Mouse (Mus musculus): ENCODE measurements around the gene Acod1. TPM values are rescaled to one million over a fixed set of nuclear protein-coding genes. Genes with fewer than 3 reads are reported as not detected.

Acod1 gene
- polyA plus RNA-seq, 1 experiment, result 0.86 TPM

- WGBS, result 92% methylated on average over 13 of the region's 13 CpGs
- H3K27ac ChIP-seq (ENCODE audit: control insufficient read depth, insufficient read depth, low read length), result no peak overlapping the region
- DNase-seq, result no peak
- H3K4me3 ChIP-seq (ENCODE audit: control insufficient read depth, insufficient read depth, low read length), result no peak overlapping the region
- H3K36me3 ChIP-seq (ENCODE audit: control insufficient read depth, insufficient read depth, low read length), result no peaks in the 10 kb centered on the region
- no peaks in the 10 kb centered on the region for H3K27me3 ChIP-seq (ENCODE audit: control insufficient read depth, insufficient read depth, low read length)
- TF ChIP-seq CTCF (IDR thresholded peaks at IDR 0.05; ENCODE audit: borderline replicate concordance, control insufficient read depth, extremely low read depth, insufficient read depth, low read length, poor library complexity) (no peak), POLR2A (IDR thresholded peaks at IDR 0.05; ENCODE audit: control insufficient read depth, extremely low read depth, insufficient read depth, low read length, poor library complexity) (no peak)
- no peaks in the 10 kb centered on the region for H3K4me1 ChIP-seq (replicated peaks; ENCODE audit: control insufficient read depth, insufficient read depth, low read length)
Observed at GRCm38 (mm10) chr14:103054731-103055130, 8.0 kb downstream of the Acod1 start.

GRCm38 (mm10) chr14:103056601-103057000 lies 9.8 kb downstream of the Acod1 start:
- TF ChIP-seq POLR2A (IDR thresholded peaks at IDR 0.05; ENCODE audit: control insufficient read depth, extremely low read depth, insufficient read depth, low read length, poor library complexity) (no peak), CTCF (IDR thresholded peaks at IDR 0.05; ENCODE audit: borderline replicate concordance, control insufficient read depth, extremely low read depth, insufficient read depth, low read length, poor library complexity) (no peak)
- Histone ChIP-seq H3K36me3 (ENCODE audit: control insufficient read depth, insufficient read depth, low read length) (no peaks in the 10 kb centered on the region), H3K27me3 (ENCODE audit: control insufficient read depth, insufficient read depth, low read length) (no peaks in the 10 kb centered on the region), H3K4me3 (ENCODE audit: control insufficient read depth, insufficient read depth, low read length) (no peak overlapping the region), H3K4me1 (replicated peaks; ENCODE audit: control insufficient read depth, insufficient read depth, low read length) (no peaks in the 10 kb centered on the region), H3K27ac (ENCODE audit: control insufficient read depth, insufficient read depth, low read length) (no peak overlapping the region)
- 98% methylated on average over 7 of the region's 7 CpGs for WGBS
- no peak for DNase-seq

- H3K36me3 ChIP-seq (ENCODE audit: control insufficient read depth, insufficient read depth, low read length), result no peaks in the 10 kb centered on the region
- H3K4me3 ChIP-seq (ENCODE audit: control insufficient read depth, insufficient read depth, low read length), result no peak overlapping the region
- H3K4me1 ChIP-seq (replicated peaks; ENCODE audit: control insufficient read depth, insufficient read depth, low read length), result no peaks in the 10 kb centered on the region
- no peak overlapping the region for H3K27ac ChIP-seq (ENCODE audit: control insufficient read depth, insufficient read depth, low read length)
- DNase-seq, result no peak
- WGBS, result 21% methylated on average over 1 of the region's 1 CpGs
- TF ChIP-seq POLR2A (IDR thresholded peaks at IDR 0.05; ENCODE audit: control insufficient read depth, extremely low read depth, insufficient read depth, low read length, poor library complexity) (no peak), CTCF (IDR thresholded peaks at IDR 0.05; ENCODE audit: borderline replicate concordance, control insufficient read depth, extremely low read depth, insufficient read depth, low read length, poor library complexity) (no peak)
- H3K27me3 ChIP-seq (ENCODE audit: control insufficient read depth, insufficient read depth, low read length), result no peaks in the 10 kb centered on the region
Observed at GRCm38 (mm10) chr14:103058998-103059397, 12.2 kb downstream of the Acod1 start.

GRCm38 (mm10) chr14:103059495-103059894 lies 12.7 kb downstream of the Acod1 start:
- Histone ChIP-seq H3K27ac (ENCODE audit: control insufficient read depth, insufficient read depth, low read length) (no peak overlapping the region; the same call in 1 of the 2 replicates), H3K4me3 (ENCODE audit: control insufficient read depth, insufficient read depth, low read length) (no peak overlapping the region), H3K4me1 (replicated peaks; ENCODE audit: control insufficient read depth, insufficient read depth, low read length) (no peaks in the 10 kb centered on the region), H3K36me3 (ENCODE audit: control insufficient read depth, insufficient read depth, low read length) (no peaks in the 10 kb centered on the region), H3K27me3 (ENCODE audit: control insufficient read depth, insufficient read depth, low read length) (no peaks in the 10 kb centered on the region)
- 87% methylated on average over 10 of the region's 10 CpGs for WGBS
- TF ChIP-seq CTCF (IDR thresholded peaks at IDR 0.05; ENCODE audit: borderline replicate concordance, control insufficient read depth, extremely low read depth, insufficient read depth, low read length, poor library complexity), result no peak
- TF ChIP-seq POLR2A (IDR thresholded peaks at IDR 0.05; ENCODE audit: control insufficient read depth, extremely low read depth, insufficient read depth, low read length, poor library complexity), result no peak
- no peak for DNase-seq

- TF ChIP-seq CTCF (IDR thresholded peaks at IDR 0.05; ENCODE audit: borderline replicate concordance, control insufficient read depth, extremely low read depth, insufficient read depth, low read length, poor library complexity), result peak; percentile 59; the same call in 1 of the 2 replicates
- no peak for TF ChIP-seq POLR2A (IDR thresholded peaks at IDR 0.05; ENCODE audit: control insufficient read depth, extremely low read depth, insufficient read depth, low read length, poor library complexity)
- Histone ChIP-seq H3K4me1 (replicated peaks; ENCODE audit: control insufficient read depth, insufficient read depth, low read length) (peaks cover 8% of the 10 kb centered on the region; the same call in 1 of the 2 replicates), H3K27ac (ENCODE audit: control insufficient read depth, insufficient read depth, low read length) (no peak overlapping the region), H3K27me3 (ENCODE audit: control insufficient read depth, insufficient read depth, low read length) (no peaks in the 10 kb centered on the region), H3K4me3 (ENCODE audit: control insufficient read depth, insufficient read depth, low read length) (no peak overlapping the region), H3K36me3 (ENCODE audit: control insufficient read depth, insufficient read depth, low read length) (no peaks in the 10 kb centered on the region)
- WGBS, result 12% methylated on average over 10 of the region's 10 CpGs
- DNase-seq, result peak; percentile 86
Observed at GRCm38 (mm10) chr14:103065294-103066167, 18.8 kb downstream of the Acod1 start.

GRCm38 (mm10) chr14:103069465-103069863 lies 22.7 kb downstream of the Acod1 start:
- WGBS, result 29% methylated on average over 12 of the region's 12 CpGs
- peak; percentile 12 for DNase-seq
- H3K27ac ChIP-seq (ENCODE audit: control insufficient read depth, insufficient read depth, low read length), result peak overlapping the region; percentile 80; the same call in 1 of the 2 replicates
- no peaks in the 10 kb centered on the region for H3K27me3 ChIP-seq (ENCODE audit: control insufficient read depth, insufficient read depth, low read length)
- peaks cover 12% of the 10 kb centered on the region for H3K4me1 ChIP-seq (replicated peaks; ENCODE audit: control insufficient read depth, insufficient read depth, low read length)
- no peak for TF ChIP-seq CTCF (IDR thresholded peaks at IDR 0.05; ENCODE audit: borderline replicate concordance, control insufficient read depth, extremely low read depth, insufficient read depth, low read length, poor library complexity)
- TF ChIP-seq POLR2A (IDR thresholded peaks at IDR 0.05; ENCODE audit: control insufficient read depth, extremely low read depth, insufficient read depth, low read length, poor library complexity), result no peak
- H3K4me3 ChIP-seq (ENCODE audit: control insufficient read depth, insufficient read depth, low read length), result peak overlapping the region; percentile 90
- no peaks in the 10 kb centered on the region for H3K36me3 ChIP-seq (ENCODE audit: control insufficient read depth, insufficient read depth, low read length)
